Mouse (Mus musculus): ENCODE data around the gene Ppp1r13l. TPM values are rescaled to one million over a fixed set of nuclear protein-coding genes. Genes with fewer than 3 reads are reported as not detected.
A peak's percentile ranks its signal among the peaks of the same experiment; 100 is the strongest.

Gene Ppp1r13l
- total RNA-seq (2021): 7.3 and 8.3 TPM in 2 replicates
- long read RNA-seq, experiment 1, partial matches to known transcripts: 3 of 5 reads
- long read RNA-seq, experiment 1, other reads (novel, unspliced or antisense): 1 of 5 reads
- long read RNA-seq, experiment 2, partial matches to known transcripts: 2 of 2 reads
- long read RNA-seq, experiment 2, other reads (novel, unspliced or antisense): 0 of 2 reads

GRCm38 (mm10) chr7:19359299-19359891 is at the start of gene Ppp1r13l, which contains the start of gene Cd3eap:
TSS of gene Ppp1r13l (plus strand) at chr7:19359749.
TSS of gene Cd3eap (minus strand) at chr7:19359483.
- DNase-seq: peak; percentile 92

GRCm38 (mm10) chr7:19309884-19310641 is 49.5 kb upstream of the Ppp1r13l start, which contains the start of gene Fosb:
TSS of gene Fosb (minus strand) at chr7:19310051.
- peak; percentile 97 for DNase-seq

GRCm38 (mm10) chr7:19311991-19312390 is 47.6 kb upstream of the Ppp1r13l start:
- DNase-seq: no peak

- DNase-seq: no peak
Measured at GRCm38 (mm10) chr7:19314033-19314432, 45.5 kb upstream of the Ppp1r13l start.

- peak; percentile 47 for DNase-seq
Measured at GRCm38 (mm10) chr7:19316451-19317161, 42.9 kb upstream of the Ppp1r13l start.

GRCm38 (mm10) chr7:19318201-19318600 is 41.3 kb upstream of the Ppp1r13l start:
- DNase-seq: no peak

GRCm38 (mm10) chr7:19318676-19319075 is 40.9 kb upstream of the Ppp1r13l start:
- DNase-seq: no peak

DNA sequence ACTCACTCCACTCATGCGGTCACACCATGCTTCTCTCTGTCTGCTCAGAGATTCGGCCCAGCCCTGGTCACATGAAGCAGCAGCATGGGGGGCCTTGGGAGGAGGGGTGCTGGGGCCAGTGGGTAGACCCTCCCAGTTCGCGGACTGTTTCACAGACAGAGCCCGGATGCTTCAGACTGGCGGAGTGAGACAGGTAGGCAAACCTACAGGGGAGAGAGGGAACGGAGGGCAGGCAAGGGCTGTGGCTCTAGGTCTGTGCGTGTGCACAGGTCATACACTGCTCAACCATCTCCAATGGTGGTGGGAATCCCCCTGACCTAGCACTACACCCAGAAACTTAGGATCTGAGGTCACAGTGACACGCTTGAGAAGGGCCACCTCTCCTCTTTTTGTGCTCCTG is 40.1 kb upstream of the Ppp1r13l start:
- no peak for DNase-seq

GRCm38 (mm10) chr7:19319906-19320305 is 39.6 kb upstream of the Ppp1r13l start:
- DNase-seq: peak; percentile 98

- DNase-seq: no peak
Measured at GRCm38 (mm10) chr7:19320637-19321036, 38.9 kb upstream of the Ppp1r13l start.

- DNase-seq: no peak
Measured at GRCm38 (mm10) chr7:19321464-19321863, 38.1 kb upstream of the Ppp1r13l start.

- DNase-seq: no peak
Measured at GRCm38 (mm10) chr7:19322489-19322888, 37.1 kb upstream of the Ppp1r13l start.

GRCm38 (mm10) chr7:19324221-19324620 is 35.3 kb upstream of the Ppp1r13l start:
- no peak for DNase-seq

GRCm38 (mm10) chr7:19325262-19326199 is 34.0 kb upstream of the Ppp1r13l start:
- DNase-seq: no peak

DNA sequence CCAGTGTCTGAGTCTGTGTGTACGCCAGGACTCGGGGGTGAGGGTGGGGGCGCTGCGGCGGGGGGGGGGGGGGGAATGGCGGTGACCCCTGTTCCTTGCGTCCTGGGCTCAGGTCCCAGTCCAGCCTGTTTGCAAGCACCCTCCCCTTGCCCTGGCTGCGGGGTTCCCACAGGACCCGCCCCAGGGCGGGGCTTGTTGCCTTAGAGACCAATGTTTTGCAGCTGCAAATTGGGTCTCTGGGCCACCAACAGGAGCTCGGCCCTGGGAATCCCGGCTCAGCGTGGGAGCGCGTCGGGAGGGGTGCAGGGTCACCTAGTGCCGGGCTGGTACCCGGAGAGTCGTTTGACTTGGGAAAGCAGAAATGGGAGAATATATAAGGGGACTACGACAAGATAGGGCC is 33.2 kb upstream of the Ppp1r13l start:
- DNase-seq: peak; percentile 95

- DNase-seq: peak; percentile 95
Measured at GRCm38 (mm10) chr7:19327128-19327527, 32.4 kb upstream of the Ppp1r13l start.

DNA sequence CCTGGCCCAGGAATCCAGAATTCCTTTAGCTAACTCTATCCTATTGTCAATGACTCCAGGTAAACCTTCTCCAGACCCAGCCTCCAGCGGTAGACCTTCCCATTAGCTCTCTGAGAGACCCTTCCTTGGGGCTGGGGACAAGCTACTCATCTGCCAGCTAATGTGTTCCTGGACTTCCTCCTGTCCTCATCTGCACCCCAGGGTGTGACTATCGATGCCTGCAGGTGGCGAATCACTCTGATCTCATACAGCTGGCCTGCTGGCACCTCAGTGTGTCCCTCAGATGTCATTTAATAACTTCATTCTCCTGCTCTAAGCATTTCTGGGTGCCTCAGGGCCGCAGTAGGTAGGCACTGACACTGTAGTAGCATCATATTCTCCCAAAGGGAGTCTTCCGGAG is 31.8 kb upstream of the Ppp1r13l start:
- DNase-seq: no peak

GRCm38 (mm10) chr7:19328425-19328824 is 31.1 kb upstream of the Ppp1r13l start:
- DNase-seq: no peak

GRCm38 (mm10) chr7:19331910-19332309 is 27.6 kb upstream of the Ppp1r13l start:
- DNase-seq: no peak

- DNase-seq: peak; percentile 90
Measured at GRCm38 (mm10) chr7:19332709-19333352, 26.7 kb upstream of the Ppp1r13l start.

DNA sequence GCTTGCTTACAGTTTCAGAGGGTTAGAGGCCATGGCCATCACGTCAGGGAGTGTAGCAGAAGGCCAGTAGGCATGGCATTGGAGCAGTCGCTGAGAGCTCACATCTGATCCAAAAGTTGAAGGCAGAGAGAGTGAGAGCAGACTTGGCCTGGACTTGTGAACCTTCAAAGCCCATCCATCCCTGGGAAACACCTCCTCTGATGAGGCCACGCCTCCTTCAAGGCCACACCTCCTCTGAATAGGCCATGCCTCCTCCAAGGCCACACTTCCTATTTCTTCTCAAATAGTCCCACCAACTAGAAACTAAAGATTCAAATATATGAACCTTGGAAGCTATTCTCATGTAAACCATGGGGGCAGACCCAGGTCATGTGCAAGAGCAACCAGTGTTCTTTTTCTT is 24.0 kb upstream of the Ppp1r13l start:
- peak; percentile 56 for DNase-seq

Measured in adrenal gland, postnatal 14 days (tissue).